Mouse (Mus musculus) monocyte, adult 5-6 weeks (primary cell): ENCODE measurements around the gene Tbc1d8. TPM values are rescaled to one million over a fixed set of nuclear protein-coding genes. Genes with fewer than 3 reads are reported as not detected.
A peak's percentile ranks its signal among the peaks of the same experiment; 100 is the strongest.

ENCODE experiments used
- ATAC-seq: fragments of 153-309, 156-312 bp; replicated peaks from 2 replicates; pipeline ENCODE4 v1.8.0; 2017; ENCODE audit warnings: mild to moderate bottlenecking; ENCODE audit not compliant: low TSS enrichment, insufficient number of reproducible peaks, severe bottlenecking, poor library complexity, low FRiP score
- total RNA-seq: library from RNA; stranded (forward); fragments of 200-1000, 200-491, 200-594 nt; gene quantifications from 3 replicates; pipeline ENCODE4 v1.2.3, GENCODE M21; 2017

Tbc1d8 gene
- total RNA-seq, 1 experiment from 2014 or later, result 41.9 TPM

- ATAC-seq, result no peak
These were observed 100.0 kb downstream of the Tbc1d8 start for GRCm38 (mm10) chr1:39378540-39378939.

- ATAC-seq, result no peak
These were observed 101.8 kb downstream of the Tbc1d8 start for GRCm38 (mm10) chr1:39376726-39377240.

- no peak for ATAC-seq
These were observed 102.4 kb downstream of the Tbc1d8 start for GRCm38 (mm10) chr1:39376121-39376520.

GRCm38 (mm10) chr1:39374231-39374809 lies 104.2 kb downstream of the Tbc1d8 start:
- ATAC-seq, result no peak

GRCm38 (mm10) chr1:39373378-39373777 lies 105.2 kb downstream of the Tbc1d8 start:
- no peak for ATAC-seq

GRCm38 (mm10) chr1:39372220-39372843 lies 106.2 kb downstream of the Tbc1d8 start:
- no peak for ATAC-seq

GRCm38 (mm10) chr1:39370431-39370830 lies 108.1 kb downstream of the Tbc1d8 start:
- ATAC-seq, result no peak

GRCm38 (mm10) chr1:39368267-39368841 lies 110.2 kb downstream of the Tbc1d8 start:
- ATAC-seq, result no peak; the same call in 1 of the 2 replicates

- ATAC-seq, result peak; percentile 99
These were observed 110.8 kb downstream of the Tbc1d8 start, which contains the start of gene Rpl31 for GRCm38 (mm10) chr1:39367601-39368266. Gene Rpl31 (plus strand): TSS chr1:39367842.

- ATAC-seq, result no peak
These were observed 111.5 kb downstream of the Tbc1d8 start for GRCm38 (mm10) chr1:39367045-39367444.

- no peak for ATAC-seq
These were observed 113.0 kb downstream of the Tbc1d8 start for GRCm38 (mm10) chr1:39365562-39365961.

- ATAC-seq, result no peak
These were observed 116.1 kb downstream of the Tbc1d8 start for GRCm38 (mm10) chr1:39362515-39362893.

GRCm38 (mm10) chr1:39361754-39362514 lies 116.6 kb downstream of the Tbc1d8 start:
- no peak for ATAC-seq

- no peak for ATAC-seq
These were observed 129.1 kb downstream of the Tbc1d8 start for GRCm38 (mm10) chr1:39349427-39349826.

- no peak for ATAC-seq
These were observed 129.6 kb downstream of the Tbc1d8 start for GRCm38 (mm10) chr1:39349001-39349400.

GRCm38 (mm10) chr1:39344981-39345600 lies 133.5 kb downstream of the Tbc1d8 start:
- ATAC-seq, result no peak

GRCm38 (mm10) chr1:39343242-39343641 lies 135.3 kb downstream of the Tbc1d8 start:
- ATAC-seq, result no peak

GRCm38 (mm10) chr1:39341807-39342206 lies 136.7 kb downstream of the Tbc1d8 start:
- ATAC-seq, result no peak
